Mouse (Mus musculus) heart, postnatal 14 days (tissue): ENCODE measurements around the gene Ap1ar. TPM values are rescaled to one million over a fixed set of nuclear protein-coding genes. Genes with fewer than 3 reads are reported as not detected.

Experiments
- DNase-seq, 2 experiments: peaks; one replicate each; pipeline ENCODE4 v3.0.0; 2021 to 2022
- intact Hi-C: fragments of 180-260 bp; cut with DNase I; formaldehyde crosslinking; loops from one replicate; pipeline ENCODE4 v1.15.1; 2025
- total RNA-seq, 2 experiments: library from RNA; stranded (reverse); gene quantifications; 2 replicates each; pipeline ENCODE4 v1.2.3; 2021

Ap1ar gene
- total RNA-seq, 2 experiments from 2014 or later = 16.0 to 16.7 TPM

DNA sequence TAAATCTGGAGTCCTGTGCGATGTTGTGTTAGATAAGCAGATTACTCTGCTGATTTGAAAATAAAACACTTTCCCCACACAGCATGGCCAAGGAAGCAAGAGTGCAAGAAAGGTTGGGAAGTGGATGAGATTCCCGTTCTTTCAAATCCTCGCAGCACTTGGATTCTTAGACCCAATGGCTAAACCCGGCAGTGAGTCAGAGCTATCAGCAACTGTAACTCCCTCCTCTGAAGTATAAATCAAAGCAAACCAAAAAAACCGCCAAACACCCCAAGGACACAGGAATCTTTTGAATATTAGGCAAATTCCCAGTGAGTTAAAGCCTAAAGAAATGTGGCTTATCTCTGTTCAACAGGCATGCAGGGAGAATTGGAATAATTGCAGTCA, 6.6 kb upstream of the Ap1ar start:
- intact Hi-C loops = no loop called here
- DNase-seq = no peak

- no peak for DNase-seq
- intact Hi-C loops = no loop called here
Measured at GRCm38 (mm10) chr3:127843324-127843940, 6.1 kb upstream of the Ap1ar start.

- intact Hi-C loops = no loop called here
- DNase-seq = no peak
Measured at GRCm38 (mm10) chr3:127841926-127842325, 4.6 kb upstream of the Ap1ar start.

DNA sequence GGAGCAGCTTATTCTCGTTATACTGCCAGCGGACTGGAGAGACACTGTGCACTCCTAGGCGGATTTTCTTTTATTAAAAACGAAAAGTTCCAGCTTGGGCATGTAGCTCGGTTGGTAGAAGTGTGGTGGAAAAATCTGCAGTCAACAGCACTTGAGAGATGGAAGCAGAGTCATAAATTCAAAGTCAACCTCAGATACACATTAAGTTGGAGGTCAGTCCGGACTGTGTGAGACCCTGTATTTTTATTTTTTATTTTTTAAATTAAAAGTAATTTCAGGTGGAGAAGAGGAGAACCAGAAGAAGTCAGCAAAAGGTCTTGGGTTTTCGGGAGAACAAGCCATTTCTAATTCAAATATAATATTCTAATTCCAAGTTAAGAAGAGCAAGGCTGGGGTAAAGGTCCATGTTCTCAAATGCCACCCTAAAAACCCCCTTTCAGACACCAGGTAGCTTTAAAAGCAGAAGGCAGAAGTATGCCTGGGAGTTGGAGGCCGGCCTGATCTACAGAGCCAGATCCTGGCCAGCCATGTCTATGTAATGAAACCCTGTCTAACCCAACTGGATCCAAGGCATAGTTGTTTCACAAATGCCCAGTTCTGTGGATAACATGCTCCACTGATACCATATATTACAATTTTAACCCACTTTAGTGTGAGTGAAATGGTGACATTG, 785 bp upstream of the Ap1ar start:
- DNase-seq = no peak
- intact Hi-C loops = loop anchor here (5.0 kb wide), 1 partner anchor 46 kb away; no protein-coding TSS in a partner anchor

DNA sequence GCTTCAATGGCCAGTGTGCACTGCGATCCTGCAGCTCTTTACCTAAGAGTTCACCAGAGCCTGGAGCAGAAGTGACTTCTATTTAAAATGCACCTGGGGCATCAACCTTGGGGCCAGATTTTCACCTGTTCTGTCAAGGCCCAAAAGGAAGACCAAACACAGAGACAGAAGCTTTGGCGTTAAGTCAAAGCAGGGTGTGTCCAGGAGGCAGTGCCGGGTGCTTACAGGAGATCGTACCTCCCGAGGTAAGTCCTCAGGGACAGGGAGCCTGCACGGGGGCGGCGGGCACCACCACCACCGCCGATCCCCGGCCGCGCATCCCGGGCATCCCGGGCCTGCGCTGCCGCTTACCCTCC, 547 bp downstream of the Ap1ar start:
- no peak for DNase-seq
- intact Hi-C loops = loop anchor here (5.0 kb wide), 1 partner anchor 44 kb away; no protein-coding TSS in a partner anchor

DNA sequence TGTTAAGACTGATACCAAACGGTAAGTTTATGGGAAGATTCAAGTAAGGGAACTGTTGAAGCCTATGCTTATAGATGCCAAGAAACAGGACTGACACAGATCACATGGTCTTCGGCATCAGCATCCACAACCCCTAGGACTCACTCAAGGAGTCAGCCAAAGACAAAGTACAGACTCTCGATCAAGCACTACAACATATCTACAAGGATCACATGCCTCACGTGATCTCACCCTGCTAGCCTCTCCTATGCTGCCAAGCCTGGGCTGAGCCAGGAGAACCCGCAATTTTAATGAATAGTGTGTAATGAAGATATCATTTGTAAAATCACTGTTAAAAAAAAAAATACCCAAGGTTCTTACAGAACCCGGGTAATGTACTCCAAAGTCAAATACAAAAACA, 1.7 kb downstream of the Ap1ar start:
- DNase-seq = no peak
- intact Hi-C loops = loop anchor here (5.0 kb wide), 1 partner anchor 43 kb away; no protein-coding TSS in a partner anchor

DNA sequence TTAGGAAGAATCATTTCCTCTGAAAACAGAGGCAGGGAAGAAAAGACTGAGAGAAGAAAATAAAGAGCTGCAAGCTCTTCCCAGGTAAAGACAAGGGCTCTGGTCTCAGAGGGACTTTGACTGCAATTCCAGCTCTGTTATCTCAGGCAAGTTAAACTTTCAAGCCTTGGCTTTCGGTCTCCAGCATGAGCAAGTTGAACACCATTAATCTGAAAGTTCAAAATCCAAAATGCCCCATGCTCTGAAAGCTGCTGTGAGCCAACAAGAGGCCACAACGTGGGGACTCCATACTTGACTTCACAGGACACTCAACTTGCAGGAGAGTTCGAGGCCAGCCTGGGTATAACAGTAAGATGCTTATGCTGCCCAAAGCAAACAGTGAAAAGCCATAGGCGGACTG, 3.3 kb downstream of the Ap1ar start:
- intact Hi-C loops = no loop called here
- DNase-seq = no peak

DNA sequence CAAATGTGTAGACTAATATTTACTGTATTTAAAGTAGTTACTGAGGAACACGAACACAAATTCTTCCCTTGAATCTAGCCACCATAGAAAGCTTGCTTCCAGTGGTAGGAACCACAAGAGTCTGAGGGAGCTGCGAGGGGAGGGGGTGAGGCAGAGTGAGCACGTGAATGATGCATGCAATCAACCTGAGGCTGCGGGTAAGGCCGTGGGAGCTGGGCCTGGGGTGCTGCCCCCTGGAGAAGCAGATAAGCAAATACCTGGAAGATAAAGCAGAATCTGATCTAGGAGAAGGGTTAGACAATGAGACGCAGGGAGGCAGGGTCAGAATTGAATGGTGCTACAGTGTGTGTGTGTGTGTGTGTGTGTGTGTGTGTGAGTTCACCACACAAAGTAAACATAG, 6.2 kb downstream of the Ap1ar start:
- intact Hi-C loops = no loop called here
- no peak for DNase-seq

- intact Hi-C loops = no loop called here
Measured at GRCm38 (mm10) chr3:127830183-127830582, 7.1 kb downstream of the Ap1ar start.

GRCm38 (mm10) chr3:127827123-127827522, 10.2 kb downstream of the Ap1ar start:
- peak; percentile 10 to 18 for DNase-seq
- intact Hi-C loops = no loop called here

More at GRCm38 (mm10) chr3:127830183-127830582, 7.1 kb downstream of the Ap1ar start:
- no peak for DNase-seq

DNA sequence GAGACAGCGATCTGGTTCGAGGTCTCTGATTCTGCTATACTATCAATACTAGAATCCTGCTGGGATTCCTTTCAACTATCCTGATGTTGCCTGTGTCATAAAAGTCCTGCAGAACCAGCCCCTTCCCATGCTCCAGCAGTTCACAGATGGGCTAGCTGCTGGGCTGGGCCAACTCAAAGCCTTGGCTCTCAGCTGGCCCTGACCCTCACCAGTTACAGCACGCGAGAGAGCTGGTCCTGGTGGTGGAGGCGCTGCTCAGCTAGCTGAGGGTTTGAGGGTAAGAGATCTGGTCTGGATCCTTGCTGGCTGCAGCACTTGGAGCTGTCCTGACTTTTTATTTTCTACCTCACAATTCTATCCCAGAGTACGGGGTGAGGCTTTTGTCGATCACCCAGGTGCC, 10.8 kb downstream of the Ap1ar start:
- no peak for DNase-seq
- intact Hi-C loops = no loop called here

GRCm38 (mm10) chr3:127823886-127824863, 13.1 kb downstream of the Ap1ar start:
- intact Hi-C loops = no loop called here
- DNase-seq = no peak

DNA sequence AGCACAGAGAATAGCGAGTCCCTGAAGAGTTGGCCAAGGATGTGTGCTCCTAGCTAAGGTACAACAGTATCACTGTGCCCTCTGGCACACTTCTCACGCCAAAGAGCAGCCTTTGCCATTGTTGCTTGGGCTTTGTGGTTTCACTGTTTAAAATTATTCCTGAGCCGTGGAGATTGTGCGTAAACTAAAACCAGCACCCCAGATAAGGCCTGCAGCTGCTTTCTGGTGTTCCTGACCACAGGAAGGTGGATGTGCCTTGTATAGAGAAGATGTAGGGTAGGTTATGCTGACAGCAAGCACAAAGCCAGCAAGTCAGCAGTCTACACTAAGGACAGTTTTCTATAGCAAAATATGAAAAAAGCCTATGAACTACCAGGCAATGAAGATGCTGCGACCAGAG, 16.1 kb downstream of the Ap1ar start:
- intact Hi-C loops = no loop called here
- DNase-seq = no peak

- intact Hi-C loops = no loop called here
- no peak for DNase-seq
Measured at GRCm38 (mm10) chr3:127820400-127820799, 16.9 kb downstream of the Ap1ar start.

GRCm38 (mm10) chr3:127818694-127819663, 18.3 kb downstream of the Ap1ar start:
- intact Hi-C loops = no loop called here
- no peak for DNase-seq

GRCm38 (mm10) chr3:127817120-127817683, 20.1 kb downstream of the Ap1ar start:
- DNase-seq = no peak
- intact Hi-C loops = no loop called here

DNA sequence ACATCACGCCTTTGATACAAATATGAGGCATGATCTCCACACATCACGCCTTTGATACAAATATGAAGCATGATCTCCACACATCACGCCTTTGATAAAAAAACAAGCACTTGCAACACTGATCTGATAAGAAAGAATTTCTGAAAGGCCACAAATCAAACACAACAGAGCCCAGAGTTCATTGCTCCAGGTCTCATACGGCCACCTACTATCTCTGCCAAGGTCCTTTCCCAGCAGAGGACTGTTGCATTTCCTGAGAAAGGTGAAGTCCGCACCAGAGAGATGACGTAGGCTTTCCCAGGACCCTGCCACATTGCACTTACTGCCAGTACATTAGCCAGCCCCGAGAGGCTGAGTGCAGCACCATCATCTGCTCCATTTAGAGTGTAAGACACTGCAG, 28.2 kb downstream of the Ap1ar start:
- intact Hi-C loops = no loop called here

GRCm38 (mm10) chr3:127807846-127808245, 29.5 kb downstream of the Ap1ar start:
- DNase-seq = no peak
- intact Hi-C loops = no loop called here

More for the DNA sequence above, 28.2 kb downstream of the Ap1ar start:
- no peak for DNase-seq

- intact Hi-C loops = no loop called here
- DNase-seq = no peak
Measured at GRCm38 (mm10) chr3:127805991-127806390, 31.3 kb downstream of the Ap1ar start.

GRCm38 (mm10) chr3:127805071-127805470, 32.3 kb downstream of the Ap1ar start:
- intact Hi-C loops = no loop called here
- DNase-seq = no peak
